Mouse (Mus musculus) erythroblast, embryonic 14.5 days (primary cell): ENCODE measurements around the gene Sox18. TPM values are rescaled to one million over a fixed set of nuclear protein-coding genes. Genes with fewer than 3 reads are reported as not detected.

Experiments
- H3K27me3 ChIP-seq: 2 replicates; pipeline ENCODE4 v1.6.1; 2012; ENCODE audit warnings: inconsistent platforms; ENCODE audit not compliant: control insufficient read depth
- H3K36me3 ChIP-seq: 2 replicates; pipeline ENCODE4 v1.6.1; 2012; ENCODE audit warnings: mild to moderate bottlenecking, inconsistent platforms; ENCODE audit not compliant: control insufficient read depth
- H3K4me1 ChIP-seq: 2 replicates; pipeline ENCODE4 v1.6.1; 2012; ENCODE audit warnings: inconsistent platforms; ENCODE audit not compliant: control insufficient read depth
- H3K4me3 ChIP-seq: replicated peaks from 2 replicates; pipeline ENCODE3; 2012; ENCODE audit warnings: moderate library complexity, mild to moderate bottlenecking, inconsistent platforms
- H3K9me3 ChIP-seq: 2 replicates; pipeline ENCODE4 v1.6.1; 2012; ENCODE audit warnings: low read length, inconsistent platforms, mixed read lengths; ENCODE audit not compliant: control insufficient read depth
- GATA1 ChIP-seq: IDR thresholded peaks from 2 replicates; pipeline ENCODE4 v1.6.1; 2012; ENCODE audit warnings: low read length, inconsistent platforms, mixed read lengths
- TAL1 ChIP-seq: IDR thresholded peaks from 3 replicates; pipeline ENCODE4 v1.6.1; 2012; ENCODE audit warnings: low read length, inconsistent platforms, mixed read lengths
- polyA plus RNA-seq: library from polyadenylated mRNA; stranded (reverse); fragments of >175 nt; gene quantifications from 2 replicates; pipeline ENCODE4 v1.2.3, GENCODE M21; 2012

Sox18 gene
- polyA plus RNA-seq, 1 experiment = 0.19 TPM

- Histone ChIP-seq H3K4me1 (peaks cover 6% of the 10 kb centered on the region), H3K9me3 (no peaks in the 10 kb centered on the region), H3K36me3 (peaks cover 29% of the 10 kb centered on the region), H3K27me3 (no peaks in the 10 kb centered on the region), H3K4me3 (no peak overlapping the region)
- TF ChIP-seq TAL1 = no peak
- no peak for TF ChIP-seq GATA1
These were observed 11.8 kb downstream of the Sox18 start for GRCm38 (mm10) chr2:181659609-181660055.

GRCm38 (mm10) chr2:181658930-181659555, 12.4 kb downstream of the Sox18 start:
- TF ChIP-seq GATA1 = no peak
- peaks cover 6% of the 10 kb centered on the region for H3K4me1 ChIP-seq
- H3K27me3 ChIP-seq = no peaks in the 10 kb centered on the region
- no peak overlapping the region for H3K4me3 ChIP-seq
- H3K36me3 ChIP-seq = peaks cover 34% of the 10 kb centered on the region
- H3K9me3 ChIP-seq = no peaks in the 10 kb centered on the region

GRCm38 (mm10) chr2:181658528-181658927, 12.9 kb downstream of the Sox18 start:
- peaks cover 6% of the 10 kb centered on the region for H3K4me1 ChIP-seq
- H3K27me3 ChIP-seq = no peaks in the 10 kb centered on the region
- TF ChIP-seq TAL1 = no peak
- TF ChIP-seq GATA1 = no peak
- H3K4me3 ChIP-seq = no peak overlapping the region
- no peaks in the 10 kb centered on the region for H3K9me3 ChIP-seq
- H3K36me3 ChIP-seq = peaks cover 39% of the 10 kb centered on the region

- Histone ChIP-seq H3K4me3 (no peak overlapping the region), H3K27me3 (no peaks in the 10 kb centered on the region), H3K4me1 (peaks cover 6% of the 10 kb centered on the region), H3K36me3 (peaks cover 50% of the 10 kb centered on the region), H3K9me3 (no peaks in the 10 kb centered on the region)
- TF ChIP-seq TAL1 (no peak), GATA1 (no peak)
These were observed 14.0 kb downstream of the Sox18 start for GRCm38 (mm10) chr2:181657441-181657840.

- Histone ChIP-seq H3K27me3 (no peaks in the 10 kb centered on the region), H3K4me1 (peaks cover 6% of the 10 kb centered on the region), H3K4me3 (no peak within 1 kb of the TSS), H3K36me3 (peaks cover 57% of the 10 kb centered on the region), H3K9me3 (no peaks in the 10 kb centered on the region)
- no peak for TF ChIP-seq GATA1
- no peak for TF ChIP-seq TAL1
These were observed 14.7 kb downstream of the Sox18 start, which contains the start of gene Gm29797 for GRCm38 (mm10) chr2:181656734-181657133. Gene Gm29797, plus strand, starts transcription at chr2:181657034.

- no peak overlapping the region for H3K4me3 ChIP-seq
- H3K4me1 ChIP-seq = no peaks in the 10 kb centered on the region
- H3K36me3 ChIP-seq = peaks cover 84% of the 10 kb centered on the region
- no peak for TF ChIP-seq TAL1
- TF ChIP-seq GATA1 = no peak
- H3K27me3 ChIP-seq = no peaks in the 10 kb centered on the region
- H3K9me3 ChIP-seq = no peaks in the 10 kb centered on the region
These were observed 17.9 kb downstream of the Sox18 start for GRCm38 (mm10) chr2:181653523-181653922.

- H3K36me3 ChIP-seq = peaks cover 87% of the 10 kb centered on the region
- no peaks in the 10 kb centered on the region for H3K27me3 ChIP-seq
These were observed 18.4 kb downstream of the Sox18 start for GRCm38 (mm10) chr2:181653065-181653464.

GRCm38 (mm10) chr2:181648926-181649325, 22.5 kb downstream of the Sox18 start:
- no peak overlapping the region for H3K4me3 ChIP-seq
- no peaks in the 10 kb centered on the region for H3K4me1 ChIP-seq
- H3K27me3 ChIP-seq = no peaks in the 10 kb centered on the region
- peaks cover 92% of the 10 kb centered on the region for H3K36me3 ChIP-seq
- H3K9me3 ChIP-seq = no peaks in the 10 kb centered on the region
- TF ChIP-seq GATA1 = no peak
- TF ChIP-seq TAL1 = no peak

More at GRCm38 (mm10) chr2:181653065-181653464, 18.4 kb downstream of the Sox18 start:
- TF ChIP-seq GATA1 (no peak), TAL1 (no peak)
- no peaks in the 10 kb centered on the region for H3K9me3 ChIP-seq
- H3K4me1 ChIP-seq = no peaks in the 10 kb centered on the region
- no peak overlapping the region for H3K4me3 ChIP-seq

GRCm38 (mm10) chr2:181646626-181647472, 24.6 kb downstream of the Sox18 start:
- no peak for TF ChIP-seq GATA1
- TF ChIP-seq TAL1 = no peak
- Histone ChIP-seq H3K36me3 (peaks cover 88% of the 10 kb centered on the region), H3K4me3 (no peak overlapping the region), H3K27me3 (no peaks in the 10 kb centered on the region), H3K9me3 (no peaks in the 10 kb centered on the region), H3K4me1 (no peaks in the 10 kb centered on the region)
